Mouse (Mus musculus): ENCODE data around the gene Prss35. TPM values are rescaled to one million over a fixed set of nuclear protein-coding genes. Genes with fewer than 3 reads are reported as not detected.

Prss35 gene
- total RNA-seq (2014; rRNA removed), result 7.5 and 8.0 TPM in 2 replicates
- polyA plus RNA-seq (2015; fragmentation: Nextera tagmentation; extraction: Ambion mirVana), result 5.2 and 6.8 TPM in 2 replicates

GRCm38 (mm10) chr9:86742959-86743911, at the start of gene Prss35:
TSS of gene Prss35 (plus strand) at chr9:86743649.
- DNase-seq (ENCODE audit: low spot score) (peak; percentile 52), ATAC-seq (ENCODE audit: low FRiP score) (peak; percentile 80)
- no peaks in the 10 kb centered on the region for H3K27me3 ChIP-seq (ENCODE audit: insufficient read depth, low read length)
- H3K4me1 ChIP-seq (ENCODE audit: insufficient read depth, low read length), result no peaks in the 10 kb centered on the region
- peak; percentile 59 for TF ChIP-seq CTCF (IDR thresholded peaks at IDR 0.05)
- no peaks in the 10 kb centered on the region for H3K9me3 ChIP-seq (ENCODE audit: low read length)
- peak within 1 kb of the TSS; percentile 62 for H3K9ac ChIP-seq (replicated peaks; ENCODE audit: low read length, poor library complexity, severe bottlenecking)
- no peaks in the 10 kb centered on the region for H3K36me3 ChIP-seq (ENCODE audit: insufficient read depth, low read length)
- WGBS, result 2% methylated on average over 19 of the region's 19 CpGs
- peak within 1 kb of the TSS; percentile 41 for H3K4me3 ChIP-seq (ENCODE audit: low read depth, low read length)
- peak within 1 kb of the TSS; percentile 88 for H3K4me2 ChIP-seq (ENCODE audit: low read depth, low read length, poor library complexity, severe bottlenecking)
- H3K27ac ChIP-seq (ENCODE audit: low read depth, low read length), result no peak within 1 kb of the TSS

- no peak overlapping the region for H3K9ac ChIP-seq (replicated peaks; ENCODE audit: low read length, poor library complexity, severe bottlenecking)
- no peak for TF ChIP-seq CTCF (IDR thresholded peaks at IDR 0.05)
- DNase-seq (ENCODE audit: low spot score) (no peak), ATAC-seq (ENCODE audit: low FRiP score) (no peak)
- no peak overlapping the region for H3K27ac ChIP-seq (ENCODE audit: low read depth, low read length)
- H3K4me3 ChIP-seq (ENCODE audit: low read depth, low read length), result no peak overlapping the region
- H3K9me3 ChIP-seq (ENCODE audit: low read length), result no peaks in the 10 kb centered on the region
- no peak overlapping the region for H3K4me2 ChIP-seq (ENCODE audit: low read depth, low read length, poor library complexity, severe bottlenecking)
- no peaks in the 10 kb centered on the region for H3K36me3 ChIP-seq (ENCODE audit: insufficient read depth, low read length)
- no peaks in the 10 kb centered on the region for H3K4me1 ChIP-seq (ENCODE audit: insufficient read depth, low read length)
- 93% methylated on average over 6 of the region's 6 CpGs for WGBS
- H3K27me3 ChIP-seq (ENCODE audit: insufficient read depth, low read length), result no peaks in the 10 kb centered on the region
These were observed 49.5 kb upstream of the Prss35 start for GRCm38 (mm10) chr9:86693935-86694334.

- no peak for ATAC-seq (ENCODE audit: low FRiP score)
These were observed 48.8 kb upstream of the Prss35 start for GRCm38 (mm10) chr9:86694644-86695043.

GRCm38 (mm10) chr9:86695199-86695817, 48.1 kb upstream of the Prss35 start:
- Histone ChIP-seq H3K4me3 (ENCODE audit: low read depth, low read length) (peak overlapping the region; percentile 83), H3K4me2 (ENCODE audit: low read depth, low read length, poor library complexity, severe bottlenecking) (peak overlapping the region; percentile 87), H3K36me3 (ENCODE audit: insufficient read depth, low read length) (no peaks in the 10 kb centered on the region; the same call in 1 of the 2 replicates), H3K4me1 (ENCODE audit: insufficient read depth, low read length) (no peaks in the 10 kb centered on the region), H3K27ac (ENCODE audit: low read depth, low read length) (peak overlapping the region; percentile 85), H3K9me3 (ENCODE audit: low read length) (no peaks in the 10 kb centered on the region), H3K27me3 (ENCODE audit: insufficient read depth, low read length) (no peaks in the 10 kb centered on the region), H3K9ac (replicated peaks; ENCODE audit: low read length, poor library complexity, severe bottlenecking) (peak overlapping the region; percentile 87)
- DNase-seq (ENCODE audit: low spot score), result peak; percentile 17
- no peak for TF ChIP-seq CTCF (IDR thresholded peaks at IDR 0.05)
- peak; percentile 77 for ATAC-seq (ENCODE audit: low FRiP score)
- under 1% methylated on average over 51 of the region's 56 CpGs for WGBS

More at GRCm38 (mm10) chr9:86694644-86695043, 48.8 kb upstream of the Prss35 start:
- Histone ChIP-seq H3K4me2 (ENCODE audit: low read depth, low read length, poor library complexity, severe bottlenecking) (peak overlapping the region; percentile 87), H3K4me3 (ENCODE audit: low read depth, low read length) (peak overlapping the region; percentile 83), H3K27ac (ENCODE audit: low read depth, low read length) (no peak overlapping the region), H3K36me3 (ENCODE audit: insufficient read depth, low read length) (no peaks in the 10 kb centered on the region; the same call in 1 of the 2 replicates), H3K9me3 (ENCODE audit: low read length) (no peaks in the 10 kb centered on the region), H3K27me3 (ENCODE audit: insufficient read depth, low read length) (no peaks in the 10 kb centered on the region), H3K9ac (replicated peaks; ENCODE audit: low read length, poor library complexity, severe bottlenecking) (no peak overlapping the region), H3K4me1 (ENCODE audit: insufficient read depth, low read length) (no peaks in the 10 kb centered on the region)
- 95% methylated on average over 7 of the region's 7 CpGs for WGBS
- no peak for TF ChIP-seq CTCF (IDR thresholded peaks at IDR 0.05)
- DNase-seq (ENCODE audit: low spot score), result no peak

GRCm38 (mm10) chr9:86695818-86696261, 47.6 kb upstream of the Prss35 start, which contains the start of gene Me1:
TSS of gene Me1 (minus strand) at chr9:86695953.
- DNase-seq (ENCODE audit: low spot score) (peak; percentile 33), ATAC-seq (ENCODE audit: low FRiP score) (peak; percentile 84)
- Histone ChIP-seq H3K9me3 (ENCODE audit: low read length) (no peaks in the 10 kb centered on the region), H3K27ac (ENCODE audit: low read depth, low read length) (peak within 1 kb of the TSS; percentile 85), H3K9ac (replicated peaks; ENCODE audit: low read length, poor library complexity, severe bottlenecking) (peak within 1 kb of the TSS; percentile 87), H3K4me2 (ENCODE audit: low read depth, low read length, poor library complexity, severe bottlenecking) (peak within 1 kb of the TSS; percentile 87), H3K27me3 (ENCODE audit: insufficient read depth, low read length) (no peaks in the 10 kb centered on the region), H3K36me3 (ENCODE audit: insufficient read depth, low read length) (no peaks in the 10 kb centered on the region; the same call in 1 of the 2 replicates), H3K4me3 (ENCODE audit: low read depth, low read length) (peak within 1 kb of the TSS; percentile 83), H3K4me1 (ENCODE audit: insufficient read depth, low read length) (no peaks in the 10 kb centered on the region)
- no peak for TF ChIP-seq CTCF (IDR thresholded peaks at IDR 0.05)
- under 1% methylated on average over 19 of the region's 46 CpGs for WGBS

Data from midbrain, postnatal 0 days (tissue).